Mouse (Mus musculus): Measurements from ENCODE around the gene Cdk7. TPM values are rescaled to one million over a fixed set of nuclear protein-coding genes. Genes with fewer than 3 reads are reported as not detected.

Gene Cdk7
- polyA plus RNA-seq (2017; shearing (Covaris generic)), result 93.5 TPM

DNA sequence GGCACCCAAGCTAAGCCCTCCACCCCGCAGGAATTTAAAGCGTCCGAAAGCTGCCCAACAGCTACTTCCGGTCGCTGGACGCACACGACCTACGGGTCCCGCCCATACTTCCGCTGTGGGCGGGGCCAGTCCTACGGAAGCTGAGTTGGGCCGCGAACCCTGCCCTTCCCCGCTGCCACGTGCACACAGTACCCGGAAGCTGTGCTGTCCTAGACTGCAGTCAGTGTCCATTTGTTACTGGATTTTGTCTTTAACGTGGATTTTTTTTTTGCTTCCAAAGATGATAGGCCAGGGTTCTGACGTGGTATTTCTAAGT lies at the start of gene Cdk7:
Gene Cdk7, minus strand, starts transcription at position 79 of the 316 bp plus-strand sequence.

DNA sequence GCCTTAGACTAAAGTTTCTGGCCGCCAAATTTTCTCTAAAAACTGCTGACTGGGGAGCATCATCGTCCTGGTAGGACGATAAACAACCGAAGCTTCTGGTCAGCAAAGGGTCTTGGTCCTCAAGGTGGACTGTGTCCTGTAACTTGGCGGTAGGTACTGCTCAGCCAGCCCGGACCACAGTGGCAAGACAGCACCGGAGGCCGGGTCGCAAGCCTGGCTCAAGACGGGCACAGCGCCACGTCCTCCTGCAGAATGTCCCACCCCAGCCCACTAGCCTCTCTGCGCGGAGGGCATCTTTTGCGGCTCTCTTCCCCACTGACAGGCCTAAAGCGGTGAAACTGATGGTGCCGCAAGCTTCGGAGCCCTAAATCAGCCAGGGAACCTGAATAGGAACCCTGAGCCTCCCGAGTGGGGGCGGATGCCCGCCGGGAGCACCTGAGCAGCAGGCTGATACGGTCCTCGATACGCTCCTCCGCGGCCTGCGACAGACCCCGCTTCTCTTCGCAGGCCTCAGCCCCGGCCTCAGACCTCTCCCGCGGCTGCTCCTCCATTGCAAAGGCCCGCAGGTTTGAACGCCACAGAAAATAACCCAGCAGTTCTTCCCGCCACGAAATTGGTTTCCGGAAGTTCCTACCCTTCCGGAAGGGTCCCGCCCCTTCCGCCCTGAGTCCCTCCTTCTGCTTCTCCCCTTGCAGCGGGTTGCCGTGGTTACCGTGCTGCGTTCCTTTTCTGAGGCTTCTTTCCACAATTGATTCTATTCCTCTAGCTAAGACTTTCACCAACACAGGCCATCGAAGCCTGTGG lies 44.7 kb upstream of the Cdk7 start, which contains the start of gene Cenph:
Gene Cenph, minus strand, starts transcription at position 648 of the 804 bp plus-strand sequence.

DNA sequence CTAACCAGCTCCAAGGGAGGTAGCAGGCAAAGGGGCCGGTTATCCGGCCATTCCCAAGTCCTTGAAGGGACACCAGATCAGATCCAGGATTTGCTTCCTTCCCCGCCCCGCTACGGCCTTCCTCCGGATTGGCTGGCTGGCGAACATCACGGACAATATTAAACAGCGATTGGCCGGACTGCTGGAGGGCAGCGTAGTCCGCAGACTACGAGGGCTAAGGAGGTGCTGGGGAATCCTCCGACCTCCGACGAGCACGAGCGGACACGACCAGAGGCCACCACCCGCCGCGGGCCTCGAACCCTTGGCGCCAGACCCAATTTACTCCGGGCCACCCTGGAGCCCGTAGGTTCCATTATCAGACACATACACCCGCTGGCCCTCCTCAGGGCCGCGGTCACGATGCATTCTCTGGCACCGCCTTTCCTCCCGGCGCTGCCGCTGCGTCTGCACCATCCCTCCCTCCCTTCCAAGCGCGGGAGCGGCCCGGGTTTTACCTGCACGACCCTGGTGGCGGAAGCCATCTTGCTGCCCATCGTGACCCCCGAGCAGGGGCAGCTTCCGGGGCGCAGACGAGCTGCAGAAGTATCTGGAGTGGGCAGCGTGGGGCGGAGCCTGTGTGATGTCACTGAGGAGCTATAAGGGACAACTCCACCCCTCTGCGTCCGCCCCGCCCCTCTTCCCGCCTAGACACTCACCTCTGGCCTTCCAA lies 13.5 kb upstream of the Cdk7 start, which contains the start of gene Mrps36:
Gene Mrps36, minus strand, starts transcription at position 624 of the 709 bp plus-strand sequence.

DNA sequence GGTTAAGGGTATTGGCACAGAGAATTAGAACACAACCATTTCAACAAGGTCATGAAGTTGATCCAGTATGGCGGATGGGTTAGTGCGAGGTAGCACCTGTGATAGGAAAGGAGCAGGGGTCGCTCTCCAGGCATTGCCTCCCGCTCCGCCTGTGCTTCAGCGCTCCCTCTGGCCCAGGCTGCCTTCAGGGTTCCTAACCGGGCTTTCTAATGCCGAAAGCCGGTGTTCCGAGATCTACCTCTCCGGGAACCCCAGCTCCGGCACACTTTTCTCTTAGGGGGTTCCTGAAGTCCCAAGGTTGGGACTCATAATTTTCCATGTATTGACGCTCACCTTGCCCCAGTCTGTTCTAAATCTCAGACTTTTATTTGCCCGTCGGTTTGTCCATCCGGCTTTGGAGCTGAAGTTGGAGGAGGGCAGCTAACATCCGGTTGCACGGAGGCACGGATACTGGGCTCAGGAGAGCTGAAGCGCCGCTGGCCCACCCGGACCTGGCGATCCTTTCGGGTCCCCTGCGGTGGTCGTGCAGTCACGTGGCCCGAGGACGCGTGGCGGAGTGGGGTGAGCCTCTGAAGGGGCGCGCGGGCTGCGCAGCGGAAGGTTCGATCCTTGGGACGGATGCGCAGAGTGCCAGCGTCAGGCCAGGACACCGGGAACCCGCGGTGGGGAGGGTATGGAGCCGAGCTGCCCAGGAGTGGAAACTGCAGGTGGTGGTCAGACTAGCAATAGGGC lies 61.3 kb downstream of the Cdk7 start, which contains the start of gene Ccdc125:
Gene Ccdc125, plus strand, starts transcription at position 427 of the 732 bp plus-strand sequence.

Other genes starting within 250 kb of the Cdk7 start
- 60.9 TPM for gene Gtf2h2, start 238.4 kb downstream of the Cdk7 start, polyA plus RNA-seq (2017; shearing (Covaris generic))
- gene Ocln, start 178.2 kb downstream of the Cdk7 start, polyA plus RNA-seq (2017; shearing (Covaris generic)), result 0.61 TPM
- 9.4 TPM for gene Marveld2, start 114.0 kb downstream of the Cdk7 start, polyA plus RNA-seq (2017; shearing (Covaris generic))
- gene Ak6, start 80.0 kb downstream of the Cdk7 start, polyA plus RNA-seq (2017; shearing (Covaris generic)), result 132 TPM
- gene Rad17, start 79.9 kb downstream of the Cdk7 start, polyA plus RNA-seq (2017; shearing (Covaris generic)), result 29.2 TPM
- 2.6 TPM for gene Taf9, start 79.4 kb downstream of the Cdk7 start, polyA plus RNA-seq (2017; shearing (Covaris generic))
- 22.6 TPM for gene Ccdc125, start 61.2 kb downstream of the Cdk7 start, polyA plus RNA-seq (2017; shearing (Covaris generic))
- gene Mrps36, start 13.7 kb upstream of the Cdk7 start, polyA plus RNA-seq (2017; shearing (Covaris generic)), result 114 TPM
- 5.1 TPM for gene Cenph, start 45.0 kb upstream of the Cdk7 start, polyA plus RNA-seq (2017; shearing (Covaris generic))
- gene Ccnb1, start 55.6 kb upstream of the Cdk7 start, polyA plus RNA-seq (2017; shearing (Covaris generic)), result 12.8 TPM
- 12.0 TPM for gene Slc30a5, start 102.5 kb upstream of the Cdk7 start, polyA plus RNA-seq (2017; shearing (Covaris generic))

Measured in activated CD4-positive, CD25-positive, alpha-beta regulatory T cell, adult 9 weeks (primary cell).